Comparison of ENCODE assay signal across 24 mouse cellular contexts in the genomic region with DNA sequence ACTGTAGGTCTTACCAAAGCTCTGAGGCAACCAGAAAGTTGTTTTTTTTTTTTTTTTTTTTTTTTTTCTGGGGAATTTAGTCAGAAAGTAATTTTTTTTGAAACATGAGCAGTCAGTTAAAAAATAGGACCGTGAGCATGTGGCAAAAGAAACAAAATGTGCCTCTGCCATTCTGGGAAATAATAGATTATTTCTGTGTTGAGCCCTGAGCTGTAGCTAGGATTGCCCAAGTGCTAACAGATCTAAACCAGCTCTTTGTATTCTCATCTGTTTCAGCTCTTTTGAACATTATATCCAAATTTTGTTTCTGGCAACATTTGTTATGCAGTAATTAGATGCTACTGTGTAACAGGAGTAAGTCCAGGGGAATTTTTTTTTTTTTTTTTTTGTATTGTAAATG. TPM values are rescaled to one million over a fixed set of nuclear protein-coding genes. Genes with fewer than 3 reads are reported as not detected.
"Had no signal": no experiment of that assay in that cellular context is flagged by ENCODE, and none has a peak within 500 bp of the region (broad histone marks: within the 10 kb centered on the region; RNA-seq: fewer than 3 reads in every experiment).

No protein-coding gene starts in this region.

- H3K4me1 ChIP-seq: intestine, embryonic 15.5 days; kidney, embryonic 15.5 days; limb, embryonic 12.5 days; liver, embryonic 12.5 days; liver, embryonic 15.5 days; stomach, embryonic 15.5 days had no signal

- ATAC-seq: intestine, embryonic 15.5 days; liver, embryonic 12.5 days had no signal

- H3K9me3 ChIP-seq: intestine, embryonic 15.5 days; kidney, embryonic 15.5 days; limb, embryonic 12.5 days; liver, embryonic 12.5 days; liver, embryonic 15.5 days; stomach, embryonic 15.5 days had no signal

- H3K27me3 ChIP-seq: intestine, embryonic 15.5 days; kidney, embryonic 15.5 days; limb, embryonic 12.5 days; liver, embryonic 12.5 days; liver, embryonic 15.5 days; stomach, embryonic 15.5 days had no signal

- H3K27ac ChIP-seq: intestine, embryonic 15.5 days; kidney, embryonic 15.5 days; left cerebral cortex, adult 2 months; limb, embryonic 12.5 days; liver, embryonic 12.5 days; liver, embryonic 15.5 days; macrophage; stomach, embryonic 15.5 days had no signal

- H3K9ac ChIP-seq: intestine, embryonic 15.5 days; kidney, embryonic 15.5 days; limb, embryonic 12.5 days; liver, embryonic 12.5 days; liver, embryonic 15.5 days; stomach, embryonic 15.5 days had no signal

- DNase-seq: kidney, adult 11 months; kidney, adult 8-10 months; kidney, postnatal 10 days; kidney, postnatal 4 days; liver; lung, adult 2 months; midbrain, embryonic 14.5 days; right cerebral cortex, adult 18-20 months; right cerebral cortex, postnatal 14 days; right cerebral cortex, postnatal 4 days; thymus, adult 18-20 months; thymus, postnatal 36 days had no signal

- H3K36me3 ChIP-seq: intestine, embryonic 15.5 days; kidney, embryonic 15.5 days; limb, embryonic 12.5 days; liver, embryonic 12.5 days; liver, embryonic 15.5 days; stomach, embryonic 15.5 days had no signal

- H3K4me3 ChIP-seq: intestine, embryonic 15.5 days; kidney, embryonic 15.5 days; left cerebral cortex, adult 2 months; limb, embryonic 12.5 days; liver, embryonic 12.5 days; liver, embryonic 15.5 days; stomach, embryonic 15.5 days had no signal

- H3K4me2 ChIP-seq: intestine, embryonic 15.5 days; kidney, embryonic 15.5 days; limb, embryonic 12.5 days; liver, embryonic 12.5 days; liver, embryonic 15.5 days; midbrain, embryonic 11.5 days; stomach, embryonic 15.5 days had no signal

RNA-seq across cellular contexts. Expression of a gene that starts 30.7 kb away (rescaled TPM):
- total RNA-seq: megakaryocyte, adult 5-6 weeks; midbrain, postnatal 0 days had no signal
- polyA plus RNA-seq: kidney, embryonic 15.5 days; limb, embryonic 12.5 days; liver, embryonic 15.5 days; lung, embryonic 16.5 days; macrophage; midbrain, embryonic 11.5 days; midbrain, embryonic 14.5 days had no signal
